Mouse (Mus musculus): ENCODE measurements around the gene Ppp1r26. TPM values are rescaled to one million over a fixed set of nuclear protein-coding genes. Genes with fewer than 3 reads are reported as not detected.
A peak's percentile ranks its signal among the peaks of the same experiment; 100 is the strongest.

Gene Ppp1r26
- total and polyA plus RNA-seq, 2 experiments from 2014 or later = 11.7 to 60.8 TPM

- Histone ChIP-seq H3K4me3 (ENCODE audit: low read depth, low read length) (no peak overlapping the region), H3K27ac (ENCODE audit: low read depth, low read length) (no peak overlapping the region), H3K9ac (no peak overlapping the region), H3K27me3 (ENCODE audit: insufficient read depth, low read length) (no peaks in the 10 kb centered on the region), H3K9me3 (ENCODE audit: low read length) (no peaks in the 10 kb centered on the region), H3K4me1 (ENCODE audit: insufficient read depth) (peaks cover 3% of the 10 kb centered on the region; the same call in 1 of the 2 replicates), H3K36me3 (ENCODE audit: insufficient read depth) (no peaks in the 10 kb centered on the region), H3K4me2 (ENCODE audit: low read depth) (no peak overlapping the region)
- DNase-seq = peak; percentile 91
- WGBS = 41% methylated on average over 2 of the region's 2 CpGs
- ATAC-seq = peak; percentile 78
- peak; percentile 96 for TF ChIP-seq CTCF (IDR thresholded peaks at IDR 0.05; ENCODE audit: low read depth)
Measured at GRCm38 (mm10) chr2:28418034-28418433, 28.6 kb upstream of the Ppp1r26 start.

- H3K9me3 ChIP-seq (ENCODE audit: low read length) = no peaks in the 10 kb centered on the region
- WGBS = 21% methylated on average over 4 of the region's 4 CpGs
- no peaks in the 10 kb centered on the region for H3K27me3 ChIP-seq (ENCODE audit: insufficient read depth, low read length)
- no peak overlapping the region for H3K9ac ChIP-seq
- no peak overlapping the region for H3K27ac ChIP-seq (ENCODE audit: low read depth, low read length)
- peak; percentile 94 for DNase-seq
- H3K4me1 ChIP-seq (ENCODE audit: insufficient read depth) = peaks cover 1% of the 10 kb centered on the region; the same call in 1 of the 2 replicates
- peak; percentile 97 for TF ChIP-seq CTCF (IDR thresholded peaks at IDR 0.05; ENCODE audit: low read depth)
- no peak overlapping the region for H3K4me2 ChIP-seq (ENCODE audit: low read depth)
- no peaks in the 10 kb centered on the region for H3K36me3 ChIP-seq (ENCODE audit: insufficient read depth)
- ATAC-seq = peak; percentile 59
- H3K4me3 ChIP-seq (ENCODE audit: low read depth, low read length) = no peak overlapping the region
Measured at GRCm38 (mm10) chr2:28419898-28420297, 26.7 kb upstream of the Ppp1r26 start.

- 25% methylated on average over 3 of the region's 3 CpGs for WGBS
- peak; percentile 66 for TF ChIP-seq CTCF (IDR thresholded peaks at IDR 0.05; ENCODE audit: low read depth)
Measured at GRCm38 (mm10) chr2:28423167-28423566, 23.4 kb upstream of the Ppp1r26 start.

GRCm38 (mm10) chr2:28427226-28427625 lies 19.4 kb upstream of the Ppp1r26 start:
- WGBS = 84% methylated on average over 6 of the region's 6 CpGs
- Histone ChIP-seq H3K4me3 (ENCODE audit: low read depth, low read length) (no peak overlapping the region), H3K27me3 (ENCODE audit: insufficient read depth, low read length) (no peaks in the 10 kb centered on the region), H3K4me2 (ENCODE audit: low read depth) (no peak overlapping the region), H3K9me3 (ENCODE audit: low read length) (no peaks in the 10 kb centered on the region), H3K4me1 (ENCODE audit: insufficient read depth) (no peaks in the 10 kb centered on the region), H3K27ac (ENCODE audit: low read depth, low read length) (no peak overlapping the region), H3K36me3 (ENCODE audit: insufficient read depth) (no peaks in the 10 kb centered on the region), H3K9ac (no peak overlapping the region)
- no peak for TF ChIP-seq CTCF (IDR thresholded peaks at IDR 0.05; ENCODE audit: low read depth)
- DNase-seq (no peak), ATAC-seq (no peak)

More at GRCm38 (mm10) chr2:28423167-28423566, 23.4 kb upstream of the Ppp1r26 start:
- Histone ChIP-seq H3K27ac (ENCODE audit: low read depth, low read length) (no peak overlapping the region), H3K9ac (no peak overlapping the region), H3K27me3 (ENCODE audit: insufficient read depth, low read length) (no peaks in the 10 kb centered on the region), H3K36me3 (ENCODE audit: insufficient read depth) (no peaks in the 10 kb centered on the region), H3K4me2 (ENCODE audit: low read depth) (no peak overlapping the region), H3K4me1 (ENCODE audit: insufficient read depth) (no peaks in the 10 kb centered on the region), H3K9me3 (ENCODE audit: low read length) (no peaks in the 10 kb centered on the region), H3K4me3 (ENCODE audit: low read depth, low read length) (no peak overlapping the region)
- DNase-seq = peak; percentile 33
- no peak for ATAC-seq

GRCm38 (mm10) chr2:28430846-28431245 lies 15.8 kb upstream of the Ppp1r26 start:
- ATAC-seq (no peak), DNase-seq (no peak)
- no peak overlapping the region for H3K4me3 ChIP-seq (ENCODE audit: low read depth, low read length)
- H3K27me3 ChIP-seq (ENCODE audit: insufficient read depth, low read length) = no peaks in the 10 kb centered on the region
- H3K27ac ChIP-seq (ENCODE audit: low read depth, low read length) = no peak overlapping the region
- no peak overlapping the region for H3K9ac ChIP-seq
- no peak overlapping the region for H3K4me2 ChIP-seq (ENCODE audit: low read depth)
- WGBS = 73% methylated on average over 6 of the region's 6 CpGs
- no peak for TF ChIP-seq CTCF (IDR thresholded peaks at IDR 0.05; ENCODE audit: low read depth)
- H3K4me1 ChIP-seq (ENCODE audit: insufficient read depth) = no peaks in the 10 kb centered on the region
- no peaks in the 10 kb centered on the region for H3K36me3 ChIP-seq (ENCODE audit: insufficient read depth)
- H3K9me3 ChIP-seq (ENCODE audit: low read length) = no peaks in the 10 kb centered on the region

- DNase-seq = no peak
- TF ChIP-seq CTCF (IDR thresholded peaks at IDR 0.05; ENCODE audit: low read depth) = no peak
- 24% methylated on average over 1 of the region's 1 CpGs for WGBS
- no peak overlapping the region for H3K27ac ChIP-seq (ENCODE audit: low read depth, low read length)
- no peak overlapping the region for H3K9ac ChIP-seq
- H3K4me3 ChIP-seq (ENCODE audit: low read depth, low read length) = no peak overlapping the region
- H3K4me2 ChIP-seq (ENCODE audit: low read depth) = no peak overlapping the region
- no peak for ATAC-seq
- H3K4me1 ChIP-seq (ENCODE audit: insufficient read depth) = no peaks in the 10 kb centered on the region
- H3K27me3 ChIP-seq (ENCODE audit: insufficient read depth, low read length) = no peaks in the 10 kb centered on the region
- no peaks in the 10 kb centered on the region for H3K9me3 ChIP-seq (ENCODE audit: low read length)
- H3K36me3 ChIP-seq (ENCODE audit: insufficient read depth) = no peaks in the 10 kb centered on the region
Measured at GRCm38 (mm10) chr2:28432811-28433210, 13.8 kb upstream of the Ppp1r26 start.

GRCm38 (mm10) chr2:28433512-28433911 lies 13.1 kb upstream of the Ppp1r26 start:
- H3K27ac ChIP-seq (ENCODE audit: low read depth, low read length) = no peak overlapping the region
- H3K9ac ChIP-seq = no peak overlapping the region
- no peak for ATAC-seq
- H3K4me3 ChIP-seq (ENCODE audit: low read depth, low read length) = no peak overlapping the region
- H3K4me2 ChIP-seq (ENCODE audit: low read depth) = no peak overlapping the region
- no peaks in the 10 kb centered on the region for H3K27me3 ChIP-seq (ENCODE audit: insufficient read depth, low read length)
- H3K4me1 ChIP-seq (ENCODE audit: insufficient read depth) = no peaks in the 10 kb centered on the region
- DNase-seq = no peak
- no peak for TF ChIP-seq CTCF (IDR thresholded peaks at IDR 0.05; ENCODE audit: low read depth)
- no peaks in the 10 kb centered on the region for H3K9me3 ChIP-seq (ENCODE audit: low read length)
- WGBS = 10% methylated on average over 2 of the region's 2 CpGs
- H3K36me3 ChIP-seq (ENCODE audit: insufficient read depth) = no peaks in the 10 kb centered on the region

All from forebrain, postnatal 0 days (tissue).